Mouse (Mus musculus): ENCODE measurements around the gene Dazap1. TPM values are rescaled to one million over a fixed set of nuclear protein-coding genes. Genes with fewer than 3 reads are reported as not detected.

Gene Dazap1
- polyA plus RNA-seq, 1 experiment from 2014 or later: 69.7 TPM

- Histone ChIP-seq H3K27ac (no peak overlapping the region), H3K9ac (no peak overlapping the region), H3K4me1 (peaks cover 27% of the 10 kb centered on the region), H3K4me2 (no peak overlapping the region), H3K4me3 (replicated peaks) (peak overlapping the region; percentile 2; the same call in 1 of the 2 replicates), H3K27me3 (peaks cover 51% of the 10 kb centered on the region), H3K36me3 (replicated peaks) (peaks cover 100% of the 10 kb centered on the region), H3K9me3 (no peaks in the 10 kb centered on the region)
- 95% methylated on average over 16 of the region's 16 CpGs for WGBS
- ATAC-seq (ENCODE audit: low FRiP score): no peak
These were observed 50.3 kb downstream of the Dazap1 start for GRCm38 (mm10) chr10:80311560-80311959.

- no peak overlapping the region for H3K4me3 ChIP-seq (replicated peaks)
- no peaks in the 10 kb centered on the region for H3K9me3 ChIP-seq
- peaks cover 51% of the 10 kb centered on the region for H3K27me3 ChIP-seq
- 77% methylated on average over 54 of the region's 54 CpGs for WGBS
- H3K9ac ChIP-seq: no peak overlapping the region
- H3K27ac ChIP-seq: no peak overlapping the region
- H3K36me3 ChIP-seq (replicated peaks): peaks cover 100% of the 10 kb centered on the region
- no peak for ATAC-seq (ENCODE audit: low FRiP score)
- H3K4me2 ChIP-seq: no peak overlapping the region
- H3K4me1 ChIP-seq: peaks cover 32% of the 10 kb centered on the region
These were observed 51.6 kb downstream of the Dazap1 start for GRCm38 (mm10) chr10:80312586-80313504.

- no peak overlapping the region for H3K27ac ChIP-seq
- H3K36me3 ChIP-seq (replicated peaks): peaks cover 100% of the 10 kb centered on the region
- ATAC-seq (ENCODE audit: low FRiP score): no peak
- H3K4me3 ChIP-seq (replicated peaks): no peak overlapping the region
- H3K27me3 ChIP-seq: peaks cover 51% of the 10 kb centered on the region
- H3K9ac ChIP-seq: no peak overlapping the region
- no peaks in the 10 kb centered on the region for H3K9me3 ChIP-seq
- WGBS: 70% methylated on average over 20 of the region's 20 CpGs
- peaks cover 32% of the 10 kb centered on the region for H3K4me1 ChIP-seq
- no peak overlapping the region for H3K4me2 ChIP-seq
These were observed 52.4 kb downstream of the Dazap1 start for GRCm38 (mm10) chr10:80313627-80314201.

GRCm38 (mm10) chr10:80314494-80315001 is 53.3 kb downstream of the Dazap1 start:
- ATAC-seq (ENCODE audit: low FRiP score): no peak
- Histone ChIP-seq H3K4me3 (replicated peaks) (no peak overlapping the region), H3K9ac (no peak overlapping the region), H3K4me2 (no peak overlapping the region), H3K4me1 (peaks cover 40% of the 10 kb centered on the region), H3K27ac (no peak overlapping the region), H3K27me3 (peaks cover 51% of the 10 kb centered on the region), H3K9me3 (no peaks in the 10 kb centered on the region), H3K36me3 (replicated peaks) (peaks cover 94% of the 10 kb centered on the region)
- WGBS: 57% methylated on average over 16 of the region's 16 CpGs

- Histone ChIP-seq H3K27me3 (peaks cover 51% of the 10 kb centered on the region), H3K9ac (peak overlapping the region; percentile 14; the same call in 1 of the 2 replicates), H3K4me1 (peaks cover 44% of the 10 kb centered on the region), H3K4me2 (no peak overlapping the region), H3K4me3 (replicated peaks) (no peak overlapping the region; the same call in 1 of the 2 replicates), H3K9me3 (no peaks in the 10 kb centered on the region), H3K27ac (no peak overlapping the region), H3K36me3 (replicated peaks) (peaks cover 87% of the 10 kb centered on the region)
- WGBS: 59% methylated on average over 27 of the region's 27 CpGs
- no peak for ATAC-seq (ENCODE audit: low FRiP score)
These were observed 54.0 kb downstream of the Dazap1 start for GRCm38 (mm10) chr10:80315315-80315714.

GRCm38 (mm10) chr10:80316359-80316781 is 55.1 kb downstream of the Dazap1 start:
- Histone ChIP-seq H3K36me3 (replicated peaks) (peaks cover 76% of the 10 kb centered on the region), H3K27ac (peak overlapping the region; percentile 46; the same call in 1 of the 2 replicates), H3K4me1 (peaks cover 44% of the 10 kb centered on the region), H3K4me3 (replicated peaks) (no peak overlapping the region), H3K4me2 (no peak overlapping the region), H3K9me3 (no peaks in the 10 kb centered on the region), H3K9ac (no peak overlapping the region; the same call in 1 of the 2 replicates), H3K27me3 (peaks cover 44% of the 10 kb centered on the region)
- WGBS: 29% methylated on average over 11 of the region's 11 CpGs
- ATAC-seq (ENCODE audit: low FRiP score): peak; percentile 31; the same call in 1 of the 2 replicates

- no peak overlapping the region for H3K9ac ChIP-seq
- peaks cover 38% of the 10 kb centered on the region for H3K27me3 ChIP-seq
- WGBS: 70% methylated on average over 10 of the region's 10 CpGs
- H3K36me3 ChIP-seq (replicated peaks): peaks cover 70% of the 10 kb centered on the region
- H3K9me3 ChIP-seq: no peaks in the 10 kb centered on the region
- H3K4me1 ChIP-seq: peaks cover 44% of the 10 kb centered on the region
- no peak for ATAC-seq (ENCODE audit: low FRiP score)
- no peak overlapping the region for H3K4me2 ChIP-seq
- no peak overlapping the region for H3K4me3 ChIP-seq (replicated peaks)
- 0 out of 2 replicates have a peak overlapping the region, but pooled peaks have one; percentile 13 for H3K27ac ChIP-seq
These were observed 55.7 kb downstream of the Dazap1 start for GRCm38 (mm10) chr10:80317011-80317410.

- Histone ChIP-seq H3K27me3 (peaks cover 28% of the 10 kb centered on the region), H3K27ac (peak within 1 kb of the TSS; percentile 65), H3K9ac (peak within 1 kb of the TSS; percentile 77), H3K4me1 (peaks cover 47% of the 10 kb centered on the region), H3K4me3 (replicated peaks) (peak within 1 kb of the TSS; percentile 81), H3K36me3 (replicated peaks) (peaks cover 36% of the 10 kb centered on the region), H3K4me2 (peak within 1 kb of the TSS; percentile 85), H3K9me3 (no peaks in the 10 kb centered on the region)
- WGBS: under 1% methylated on average over 34 of the region's 34 CpGs
- ATAC-seq (ENCODE audit: low FRiP score): peak; percentile 67
These were observed 59.1 kb downstream of the Dazap1 start, which contains the start of gene 2310011J03Rik for GRCm38 (mm10) chr10:80320340-80320760. 2310011J03Rik (minus strand) TSS chr10:80320537.

- Histone ChIP-seq H3K4me3 (replicated peaks) (no peak overlapping the region), H3K4me1 (peaks cover 39% of the 10 kb centered on the region), H3K27ac (no peak overlapping the region), H3K4me2 (no peak overlapping the region), H3K9ac (no peak overlapping the region), H3K27me3 (peaks cover 29% of the 10 kb centered on the region), H3K36me3 (replicated peaks) (peaks cover 28% of the 10 kb centered on the region), H3K9me3 (no peaks in the 10 kb centered on the region)
- ATAC-seq (ENCODE audit: low FRiP score): no peak
- 82% methylated on average over 6 of the region's 6 CpGs for WGBS
These were observed 59.9 kb downstream of the Dazap1 start for GRCm38 (mm10) chr10:80321014-80321669.

GRCm38 (mm10) chr10:80321670-80322581 is 60.6 kb downstream of the Dazap1 start:
- WGBS: 90% methylated on average over 21 of the region's 21 CpGs
- H3K27me3 ChIP-seq: peaks cover 29% of the 10 kb centered on the region

GRCm38 (mm10) chr10:80322811-80323211 is 61.5 kb downstream of the Dazap1 start:
- no peak overlapping the region for H3K27ac ChIP-seq
- H3K9ac ChIP-seq: peak overlapping the region; percentile 58
- H3K4me3 ChIP-seq (replicated peaks): peak overlapping the region; percentile 51
- H3K36me3 ChIP-seq (replicated peaks): peaks cover 12% of the 10 kb centered on the region
- 4% methylated on average over 28 of the region's 28 CpGs for WGBS
- H3K4me1 ChIP-seq: peaks cover 31% of the 10 kb centered on the region
- H3K9me3 ChIP-seq: no peaks in the 10 kb centered on the region
- H3K27me3 ChIP-seq: peaks cover 29% of the 10 kb centered on the region
- no peak; the same call in 1 of the 2 replicates for ATAC-seq (ENCODE audit: low FRiP score)
- H3K4me2 ChIP-seq: peak overlapping the region; percentile 90

More at GRCm38 (mm10) chr10:80321670-80322581, 60.6 kb downstream of the Dazap1 start:
- Histone ChIP-seq H3K4me1 (peaks cover 31% of the 10 kb centered on the region), H3K9ac (no peak overlapping the region), H3K36me3 (replicated peaks) (peaks cover 21% of the 10 kb centered on the region), H3K9me3 (no peaks in the 10 kb centered on the region), H3K27ac (no peak overlapping the region), H3K4me2 (peak overlapping the region; percentile 90; the same call in 1 of the 2 replicates), H3K4me3 (replicated peaks) (no peak overlapping the region)
- no peak for ATAC-seq (ENCODE audit: low FRiP score)
